Mouse (Mus musculus) megakaryocyte, embryonic 14.5 days (primary cell): ENCODE results near the gene Cacng6.
"Not testable (repeated sequence)": the region's sequence is repeated elsewhere in the genome, so short reads cannot be mapped to it uniquely, and the experiment has no call there.

Experiments used
- FLI1 ChIP-seq: IDR thresholded peaks from 2 replicates; pipeline ENCODE4 v1.6.1; 2012; ENCODE audit warnings: low read length, inconsistent platforms, mixed read lengths
- GATA1 ChIP-seq: IDR thresholded peaks from 3 replicates; pipeline ENCODE4 v1.6.1; 2012; ENCODE audit warnings: mixed read lengths, low read length, inconsistent platforms, borderline replicate concordance

- not testable (repeated sequence) for TF ChIP-seq FLI1, GATA1
Measured at GRCm38 (mm10) chr7:3398363-3398762, 25.6 kb upstream of the Cacng6 start.
